Mouse (Mus musculus) midbrain, embryonic 11.5 days (tissue): ENCODE measurements around the gene Hoxb6. TPM values are rescaled to one million over a fixed set of nuclear protein-coding genes. Genes with fewer than 3 reads are reported as not detected.

Experiments
- ATAC-seq: fragments of 200-750 bp; cut with Nextera tagmentation; 2 replicates; pipeline ENCODE4 v1.8.0; 2017; ENCODE audit warnings: moderate TSS enrichment, moderate library complexity; ENCODE audit not compliant: low FRiP score
- DNase-seq: peaks from one replicate; pipeline ENCODE4 v3.0.0; 2015; ENCODE audit warnings: low spot score; ENCODE audit errors: missing footprints
- H3K27ac ChIP-seq: fragments of 300-500 bp; sonication (generic); 2 replicates; pipeline ENCODE4 v1.5.1; 2014; ENCODE audit warnings: low read depth, low read length
- H3K27me3 ChIP-seq: fragments of 300-500 bp; sonication (generic); 2 replicates; pipeline ENCODE4 v1.6.1; 2014; ENCODE audit warnings: mild to moderate bottlenecking, low read length, moderate library complexity, mixed read lengths; ENCODE audit not compliant: control insufficient read depth, insufficient read depth
- H3K36me3 ChIP-seq: fragments of 300-500 bp; sonication (generic); 2 replicates; pipeline ENCODE4 v1.6.1; 2014; ENCODE audit warnings: mild to moderate bottlenecking, low read length, moderate library complexity, mixed read lengths; ENCODE audit not compliant: control insufficient read depth, insufficient read depth
- H3K4me1 ChIP-seq: fragments of 300-500 bp; sonication (generic); 2 replicates; pipeline ENCODE4 v1.6.1; 2014; ENCODE audit warnings: low read length; ENCODE audit not compliant: control insufficient read depth, insufficient read depth
- H3K4me2 ChIP-seq: fragments of 300-500 bp; sonication (generic); 2 replicates; pipeline ENCODE4 v1.6.1; 2014; ENCODE audit warnings: mild to moderate bottlenecking, moderate library complexity
- H3K4me3 ChIP-seq: fragments of 300-500 bp; sonication (generic); 2 replicates; pipeline ENCODE4 v1.5.1; 2014; ENCODE audit warnings: low read depth, low read length
- H3K9ac ChIP-seq: fragments of 300-500 bp; sonication (generic); 2 replicates; pipeline ENCODE4 v1.6.1; 2014; ENCODE audit warnings: low read length
- H3K9me3 ChIP-seq: fragments of 300-500 bp; sonication (generic); 2 replicates; pipeline ENCODE4 v1.6.1; 2016; ENCODE audit warnings: low read length; ENCODE audit not compliant: control insufficient read depth
- WGBS: fragments of 180-500 bp; shearing (Covaris S2); extraction: QIAGEN DNeasy Blood & Tissue Kit; methylation state at CpG from one replicate; pipeline ENCODE4 v1.1.7; 2014; 5-methylcytosine and 5-hydroxymethylcytosine counted together
- polyA plus RNA-seq: library from polyadenylated mRNA; unstranded; fragments of >200 nt; fragmentation: Nextera tagmentation; extraction: Ambion mirVana; gene quantifications from 2 replicates; pipeline ENCODE4 v1.2.1, GENCODE M21; 2014

Gene Hoxb6
- not detected in 2 replicates for polyA plus RNA-seq

GRCm38 (mm10) chr11:96291681-96292564 is at the start of gene Hoxb6:
Gene Hoxb6 (plus strand): TSS chr11:96292476.
- no peaks in the 10 kb centered on the region for H3K36me3 ChIP-seq
- H3K27me3 ChIP-seq = peaks cover 98% of the 10 kb centered on the region
- no peaks in the 10 kb centered on the region for H3K9me3 ChIP-seq
- no peak for ATAC-seq
- no peak for DNase-seq
- no peak within 1 kb of the TSS for H3K4me3 ChIP-seq
- H3K4me2 ChIP-seq = no peak within 1 kb of the TSS
- 1% methylated on average over 22 of the region's 22 CpGs for WGBS
- H3K4me1 ChIP-seq = no peaks in the 10 kb centered on the region
- H3K9ac ChIP-seq = no peak within 1 kb of the TSS
- H3K27ac ChIP-seq = no peak within 1 kb of the TSS

GRCm38 (mm10) chr11:96250901-96251300 is 41.4 kb upstream of the Hoxb6 start:
- peaks cover 77% of the 10 kb centered on the region for H3K27me3 ChIP-seq
- H3K36me3 ChIP-seq = no peaks in the 10 kb centered on the region
- no peak overlapping the region for H3K27ac ChIP-seq
- H3K4me2 ChIP-seq = no peak overlapping the region
- ATAC-seq (no peak), DNase-seq (peak; percentile 90)
- no peak overlapping the region for H3K9ac ChIP-seq
- H3K9me3 ChIP-seq = no peaks in the 10 kb centered on the region; the same call in 1 of the 2 replicates
- WGBS = under 1% methylated on average over 14 of the region's 14 CpGs
- no peak overlapping the region for H3K4me3 ChIP-seq
- no peaks in the 10 kb centered on the region for H3K4me1 ChIP-seq

- no peak overlapping the region for H3K27ac ChIP-seq
- H3K36me3 ChIP-seq = no peaks in the 10 kb centered on the region
- no peak overlapping the region for H3K4me2 ChIP-seq
- H3K9ac ChIP-seq = no peak overlapping the region
- peak; percentile 90 for DNase-seq
- no peaks in the 10 kb centered on the region for H3K4me1 ChIP-seq
- 2% methylated on average over 46 of the region's 46 CpGs for whole genome bisulfite sequencing
- H3K9me3 ChIP-seq = no peaks in the 10 kb centered on the region; the same call in 1 of the 2 replicates
- H3K4me3 ChIP-seq = no peak overlapping the region
- ATAC-seq = no peak
- peaks cover 84% of the 10 kb centered on the region for H3K27me3 ChIP-seq
Measured at GRCm38 (mm10) chr11:96251480-96252031, 40.7 kb upstream of the Hoxb6 start.

DNA sequence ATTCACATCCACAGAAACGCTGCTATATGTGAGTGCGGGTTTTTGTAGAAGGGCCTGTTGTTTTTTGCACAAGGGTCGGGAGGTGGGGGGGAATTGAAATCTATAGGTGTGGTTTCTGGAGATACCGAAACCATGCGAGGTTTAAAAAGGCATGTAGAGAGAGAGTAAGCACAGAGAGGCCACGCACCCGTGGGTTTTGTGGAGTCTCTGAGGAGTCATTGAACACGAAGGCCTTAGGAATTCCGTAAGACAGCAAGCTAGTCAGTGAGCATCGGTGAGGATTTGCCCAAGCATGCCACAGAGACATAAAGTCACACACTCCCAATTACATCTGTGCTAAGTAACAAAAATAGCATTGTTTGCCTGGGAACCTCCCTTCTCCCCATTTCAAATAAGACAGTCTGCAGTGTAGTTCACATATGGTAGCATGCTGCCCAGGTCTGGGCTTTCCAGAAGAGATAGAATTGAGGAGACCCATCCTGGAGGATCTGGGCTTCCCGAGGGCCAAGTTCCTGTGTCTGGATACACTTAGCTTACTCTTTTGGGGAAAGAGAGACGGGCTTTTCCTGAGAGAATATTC is 39.6 kb upstream of the Hoxb6 start:
- Histone ChIP-seq H3K9me3 (no peaks in the 10 kb centered on the region; the same call in 1 of the 2 replicates), H3K4me1 (no peaks in the 10 kb centered on the region), H3K9ac (no peak overlapping the region), H3K27me3 (peaks cover 89% of the 10 kb centered on the region), H3K4me3 (no peak overlapping the region), H3K4me2 (no peak overlapping the region), H3K27ac (no peak overlapping the region), H3K36me3 (no peaks in the 10 kb centered on the region)
- DNase-seq (peak; percentile 91), ATAC-seq (no peak)
- 4% methylated on average over 12 of the region's 12 CpGs for WGBS

DNA sequence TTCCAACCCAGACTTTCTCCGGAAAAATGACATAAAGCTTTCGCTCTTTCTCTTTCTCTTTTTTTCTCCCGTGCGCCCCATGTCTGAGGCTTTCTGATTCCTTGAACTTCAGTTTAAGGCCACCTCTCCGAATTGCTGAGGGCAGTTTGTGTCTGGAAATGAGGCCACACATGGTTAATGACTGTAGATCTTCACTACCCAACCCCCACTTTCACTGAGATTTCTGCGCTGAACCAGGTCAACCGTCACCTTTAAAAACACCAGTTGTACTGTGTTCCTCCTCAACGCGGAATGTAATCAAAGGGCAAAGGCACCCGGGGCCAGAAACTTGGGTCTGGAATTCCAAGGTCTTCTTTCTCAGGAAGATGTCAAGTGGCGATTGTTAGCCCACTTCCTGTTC is 38.1 kb upstream of the Hoxb6 start:
- peaks cover 99% of the 10 kb centered on the region for H3K27me3 ChIP-seq
- 2% methylated on average over 11 of the region's 11 CpGs for WGBS
- H3K9ac ChIP-seq = no peak overlapping the region
- no peak overlapping the region for H3K4me3 ChIP-seq
- no peak overlapping the region for H3K27ac ChIP-seq
- H3K4me2 ChIP-seq = no peak overlapping the region
- H3K9me3 ChIP-seq = no peaks in the 10 kb centered on the region; the same call in 1 of the 2 replicates
- no peaks in the 10 kb centered on the region for H3K36me3 ChIP-seq
- peak; percentile 93 for DNase-seq
- no peaks in the 10 kb centered on the region for H3K4me1 ChIP-seq
- no peak for ATAC-seq

GRCm38 (mm10) chr11:96255111-96255995 is 36.9 kb upstream of the Hoxb6 start:
- peak; percentile 95 for DNase-seq
- WGBS = 2% methylated on average over 39 of the region's 39 CpGs
- no peak overlapping the region for H3K27ac ChIP-seq
- no peaks in the 10 kb centered on the region for H3K36me3 ChIP-seq
- H3K27me3 ChIP-seq = peaks cover 100% of the 10 kb centered on the region
- ATAC-seq = no peak
- no peak overlapping the region for H3K4me2 ChIP-seq
- no peak overlapping the region for H3K4me3 ChIP-seq
- H3K9ac ChIP-seq = no peak overlapping the region
- H3K9me3 ChIP-seq = no peaks in the 10 kb centered on the region
- no peaks in the 10 kb centered on the region for H3K4me1 ChIP-seq

- DNase-seq (peak; percentile 86), ATAC-seq (no peak)
- H3K4me2 ChIP-seq = no peak overlapping the region
- no peaks in the 10 kb centered on the region for H3K4me1 ChIP-seq
- H3K9ac ChIP-seq = no peak overlapping the region
- H3K4me3 ChIP-seq = no peak overlapping the region
- no peaks in the 10 kb centered on the region for H3K9me3 ChIP-seq
- H3K27me3 ChIP-seq = peaks cover 100% of the 10 kb centered on the region
- 4% methylated on average over 14 of the region's 14 CpGs for WGBS
- H3K27ac ChIP-seq = no peak overlapping the region
- no peaks in the 10 kb centered on the region for H3K36me3 ChIP-seq
Measured at GRCm38 (mm10) chr11:96255996-96256445, 36.3 kb upstream of the Hoxb6 start.

DNA sequence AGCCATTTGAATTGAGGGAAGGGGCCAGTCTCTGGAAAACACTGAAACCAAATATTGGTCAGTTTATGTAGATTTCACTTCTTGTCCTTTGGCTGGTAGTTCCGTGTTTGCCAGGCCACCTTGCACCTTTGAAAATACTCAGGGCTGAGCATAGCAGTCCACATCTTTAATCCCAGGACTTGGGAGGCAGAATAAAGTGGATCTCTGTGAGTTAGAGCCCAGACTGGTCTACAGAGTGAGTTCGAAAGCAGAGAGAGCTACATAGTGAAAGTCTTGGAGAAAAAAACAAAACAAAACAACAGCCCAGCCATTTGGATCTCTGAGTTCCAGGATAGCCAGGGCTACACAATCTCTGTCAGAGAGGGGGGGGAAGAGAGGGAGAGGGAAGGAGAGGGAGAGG is 35.1 kb upstream of the Hoxb6 start:
- WGBS = 21% methylated on average over 2 of the region's 2 CpGs
- H3K4me2 ChIP-seq = no peak overlapping the region
- no peak for ATAC-seq

More for the DNA sequence above, 35.1 kb upstream of the Hoxb6 start:
- H3K4me1 ChIP-seq = no peaks in the 10 kb centered on the region
- H3K4me3 ChIP-seq = no peak overlapping the region
- no peaks in the 10 kb centered on the region for H3K36me3 ChIP-seq
- peaks cover 100% of the 10 kb centered on the region for H3K27me3 ChIP-seq
- DNase-seq = peak; percentile 79
- H3K9me3 ChIP-seq = no peaks in the 10 kb centered on the region
- no peak overlapping the region for H3K27ac ChIP-seq
- H3K9ac ChIP-seq = no peak overlapping the region
